Mouse (Mus musculus): ENCODE results near the gene D17Wsu92e.
A peak's percentile ranks its signal among the peaks of the same experiment; 100 is the strongest.

Gene D17Wsu92e

GRCm38 (mm10) chr17:27821407-27822338 lies 1.2 kb upstream of the D17Wsu92e start:
- peak; percentile 57 to 61 for DNase-seq

DNA sequence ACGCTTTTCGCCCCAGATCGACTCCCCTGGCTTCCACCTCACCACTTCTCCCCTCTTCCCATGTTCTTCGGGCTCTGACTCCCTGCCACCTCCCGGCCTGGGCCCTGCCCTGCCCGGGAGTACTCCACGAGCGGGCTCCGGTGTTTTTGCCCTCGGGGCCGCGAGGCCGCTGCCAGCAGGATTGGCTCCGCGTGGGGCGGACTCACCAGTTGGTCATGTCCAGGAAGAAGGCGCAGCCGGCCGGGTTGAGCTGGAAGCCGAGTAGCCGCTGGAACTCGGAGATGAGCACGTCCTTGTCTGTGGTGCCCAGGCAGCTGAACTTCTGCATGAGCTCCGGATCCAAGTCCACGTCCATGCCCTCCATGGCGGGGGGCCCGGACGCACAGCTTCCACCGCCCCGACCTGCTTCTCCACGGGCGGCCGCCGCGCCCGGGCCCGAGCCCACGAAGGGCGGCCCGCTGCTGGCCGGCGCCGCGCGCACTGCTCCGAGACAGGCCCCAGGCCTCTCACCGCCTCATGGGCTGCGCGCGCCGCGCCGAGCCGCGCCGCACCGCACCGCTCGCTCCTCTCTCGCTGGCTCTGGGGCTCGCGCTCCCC lies 379 bp downstream of the D17Wsu92e start:
- peak; percentile 70 to 77 for DNase-seq

DNA sequence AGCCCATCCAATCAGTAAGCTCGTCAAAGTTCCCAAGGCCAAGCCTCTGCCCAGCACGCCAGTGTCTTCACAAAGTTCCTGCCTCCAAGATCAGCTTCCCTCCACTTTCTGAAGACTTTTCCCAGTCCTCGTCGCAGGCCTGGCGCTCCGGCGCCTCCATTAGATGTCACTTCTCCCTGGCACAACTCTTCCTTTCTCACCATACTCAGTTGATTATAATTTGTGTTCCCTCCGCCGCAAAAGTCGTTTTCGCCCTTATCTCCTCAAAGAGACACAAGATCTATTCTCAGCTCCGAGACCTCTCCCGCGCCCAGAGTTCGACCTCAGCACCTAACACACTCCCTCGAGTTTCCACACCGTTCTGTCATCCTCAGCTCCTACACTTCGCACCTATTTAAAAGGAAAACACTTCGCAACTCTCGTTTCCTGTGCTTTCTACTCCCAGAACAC lies 902 bp downstream of the D17Wsu92e start:
- peak in 1 of 2 experiments; percentile 33 for DNase-seq

GRCm38 (mm10) chr17:27819011-27819410 lies 1.4 kb downstream of the D17Wsu92e start:
- no peak for DNase-seq

GRCm38 (mm10) chr17:27814606-27815005 lies 5.8 kb downstream of the D17Wsu92e start:
- DNase-seq, result no peak

DNA sequence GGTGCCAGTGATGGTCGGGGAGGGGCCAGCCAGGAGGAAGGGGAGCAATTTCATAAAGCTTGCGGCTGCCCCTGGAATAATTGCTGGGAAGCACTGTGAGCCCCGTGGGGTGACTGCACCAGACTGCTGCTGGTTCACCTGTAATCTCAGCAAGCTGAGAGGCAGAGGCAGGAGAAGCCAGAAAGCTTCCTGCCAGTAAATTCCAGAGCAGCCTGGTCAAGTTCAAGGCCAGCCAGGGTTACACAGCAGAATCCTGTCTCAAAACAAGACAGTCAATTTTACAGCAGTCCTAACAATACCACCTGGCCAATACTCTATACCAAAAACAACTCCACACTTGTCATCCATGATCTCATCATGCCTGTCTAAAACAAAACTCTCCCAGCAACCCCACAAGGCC lies 8.5 kb downstream of the D17Wsu92e start:
- DNase-seq, result no peak

- no peak for DNase-seq
Observed at GRCm38 (mm10) chr17:27810569-27811331, 9.7 kb downstream of the D17Wsu92e start.

DNA sequence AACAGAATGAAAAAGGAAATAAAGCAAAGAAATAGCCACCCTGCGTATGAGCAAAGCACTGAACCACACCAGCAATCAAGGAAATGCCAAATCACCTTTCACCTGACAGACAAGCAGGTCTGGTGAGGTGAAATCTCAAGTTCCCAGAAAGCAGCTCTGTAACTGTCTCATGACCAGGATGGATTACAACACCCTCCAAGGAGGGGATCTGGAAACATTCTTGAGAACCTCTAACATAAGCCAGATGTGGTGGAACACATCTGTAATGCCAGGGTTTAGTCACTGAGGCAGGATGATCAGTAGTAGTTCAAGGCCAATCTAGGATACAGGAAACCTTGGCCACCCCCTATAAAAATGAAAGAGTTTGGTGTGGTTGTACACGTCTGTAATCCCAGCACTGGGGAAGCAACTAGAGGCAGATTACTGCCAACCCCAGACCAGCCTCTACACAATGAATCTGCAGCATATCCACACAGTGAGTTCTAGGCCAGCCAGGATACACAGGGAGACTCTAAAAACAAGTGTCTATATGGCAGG lies 12.8 kb downstream of the D17Wsu92e start:
- no peak for DNase-seq

- DNase-seq, result peak; percentile 52 to 59
Observed at GRCm38 (mm10) chr17:27804803-27805770, 15.4 kb downstream of the D17Wsu92e start.

- no peak for DNase-seq
Observed at GRCm38 (mm10) chr17:27804156-27804690, 16.2 kb downstream of the D17Wsu92e start.

GRCm38 (mm10) chr17:27803752-27804151 lies 16.7 kb downstream of the D17Wsu92e start:
- no peak for DNase-seq

GRCm38 (mm10) chr17:27800710-27801648 lies 19.5 kb downstream of the D17Wsu92e start:
- no peak for DNase-seq

GRCm38 (mm10) chr17:27799771-27800584 lies 20.5 kb downstream of the D17Wsu92e start:
- peak in 1 of 2 experiments; percentile 31 for DNase-seq

DNA sequence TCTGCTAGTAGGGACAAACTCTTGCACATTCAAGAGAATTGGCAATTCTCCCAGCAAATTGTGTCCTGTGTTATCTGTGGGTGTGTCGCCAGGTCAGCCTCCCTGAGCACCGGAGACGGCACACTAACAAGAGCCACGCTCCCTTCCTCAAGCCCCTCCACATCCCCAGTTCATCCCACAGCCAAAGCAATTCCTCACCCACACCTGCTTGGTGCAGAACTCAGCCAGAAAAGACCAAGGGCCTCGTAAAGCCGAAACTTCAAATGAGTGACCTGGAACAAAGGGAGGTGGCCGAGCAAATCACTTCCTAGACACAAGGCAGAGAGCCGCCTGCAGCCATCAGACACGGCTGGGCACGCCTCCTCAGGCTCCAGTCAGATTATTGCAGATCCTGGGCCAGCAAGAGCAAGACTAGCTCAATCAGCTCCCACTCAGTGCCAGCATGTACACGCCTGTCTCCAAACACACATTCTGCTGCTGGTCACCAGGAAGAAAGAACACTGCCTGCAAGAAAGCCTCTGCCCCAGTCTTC lies 23.0 kb downstream of the D17Wsu92e start:
- DNase-seq, result peak; percentile 75 to 83

GRCm38 (mm10) chr17:27796780-27797179 lies 23.7 kb downstream of the D17Wsu92e start:
- peak; percentile 91 to 93 for DNase-seq

DNA sequence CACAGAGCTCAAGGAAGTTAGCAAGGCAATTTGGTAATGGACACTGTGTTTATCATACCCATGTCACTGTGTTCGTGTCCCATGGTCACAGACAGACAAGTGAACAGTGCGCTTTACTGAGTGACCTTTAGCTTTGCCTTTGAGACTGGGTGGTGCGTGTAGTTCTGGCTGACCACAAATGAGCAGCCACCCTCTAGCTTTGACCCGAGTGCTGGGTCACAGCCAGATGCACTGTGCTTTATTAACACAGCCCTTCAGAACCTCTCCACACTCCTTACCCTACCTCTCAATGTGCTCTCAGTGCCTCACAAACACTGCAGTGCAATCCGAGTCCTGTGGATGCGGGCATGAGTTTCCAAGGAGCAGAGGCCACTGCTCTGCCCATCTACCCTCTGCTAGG lies 27.3 kb downstream of the D17Wsu92e start:
- no peak for DNase-seq

- no peak for DNase-seq
Observed at GRCm38 (mm10) chr17:27792516-27792915, 27.9 kb downstream of the D17Wsu92e start.

- no peak for DNase-seq
Observed at GRCm38 (mm10) chr17:27791556-27791955, 28.9 kb downstream of the D17Wsu92e start.

- DNase-seq, result no peak
Observed at GRCm38 (mm10) chr17:27790976-27791375, 29.5 kb downstream of the D17Wsu92e start.

All from cerebellum, postnatal 10 days (tissue).